Mouse (Mus musculus) monocyte, adult 5-6 weeks (primary cell): ENCODE measurements at regions not wholly inside any gene's neighbourhood (a gene's known extent, or its start where the extent isn't known, plus 50 kb on each side); places are given as distances from the start of the nearest gene placed in this dataset.
A peak's percentile ranks its signal among the peaks of the same experiment; 100 is the strongest.
"Not testable (repeated sequence)": the region's sequence is repeated elsewhere in the genome, so short reads cannot be mapped to it uniquely, and the experiment has no call there.

Experiments used
- ATAC-seq: fragments of 153-309, 156-312 bp; replicated peaks from 2 replicates; pipeline ENCODE4 v1.8.0; 2017; ENCODE audit warnings: mild to moderate bottlenecking; ENCODE audit not compliant: low TSS enrichment, insufficient number of reproducible peaks, severe bottlenecking, poor library complexity, low FRiP score

DNA sequence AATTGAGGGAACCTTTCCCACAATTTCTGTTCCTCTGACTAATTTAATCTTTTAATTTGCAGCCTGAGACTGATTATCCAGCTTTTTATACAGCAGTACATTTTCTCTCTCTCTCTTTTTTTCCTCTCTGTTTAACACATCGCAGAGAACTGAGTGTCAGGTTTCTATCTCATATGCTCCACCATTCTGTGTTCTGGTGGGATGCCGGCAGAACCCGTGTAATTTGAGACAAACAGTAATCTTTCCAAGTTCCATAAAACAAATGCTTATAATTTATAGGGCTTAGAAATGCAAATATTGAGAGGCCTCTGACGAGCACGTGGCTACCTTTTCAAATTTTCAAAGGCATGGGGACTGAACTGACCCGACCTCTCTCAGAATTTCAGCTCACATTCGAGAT, 59.1 kb downstream of the Zbtb18 start:
- ATAC-seq = no peak

DNA sequence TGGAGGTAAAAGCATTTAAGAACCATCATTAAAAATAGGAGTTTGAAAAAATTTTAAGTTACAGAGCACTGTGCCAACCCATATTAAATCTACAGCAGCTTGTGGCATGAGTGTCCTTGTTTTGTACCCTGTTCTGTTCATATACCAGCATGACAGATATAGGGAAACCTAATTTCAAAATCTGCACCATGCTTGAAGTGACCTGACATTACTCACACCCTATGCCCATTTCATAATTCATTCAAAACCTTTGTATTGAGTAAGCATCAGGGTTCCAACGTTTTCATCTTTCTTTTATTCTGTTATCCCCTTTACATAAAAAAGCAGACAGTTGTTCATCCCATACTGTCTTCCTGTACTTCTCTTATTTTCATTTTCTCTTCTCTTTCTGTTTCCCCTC, 61.8 kb downstream of the Zbtb18 start:
- no peak for ATAC-seq

GRCm38 (mm10) chr1:177504743-177505142, 62.6 kb downstream of the Zbtb18 start:
- ATAC-seq = no peak

DNA sequence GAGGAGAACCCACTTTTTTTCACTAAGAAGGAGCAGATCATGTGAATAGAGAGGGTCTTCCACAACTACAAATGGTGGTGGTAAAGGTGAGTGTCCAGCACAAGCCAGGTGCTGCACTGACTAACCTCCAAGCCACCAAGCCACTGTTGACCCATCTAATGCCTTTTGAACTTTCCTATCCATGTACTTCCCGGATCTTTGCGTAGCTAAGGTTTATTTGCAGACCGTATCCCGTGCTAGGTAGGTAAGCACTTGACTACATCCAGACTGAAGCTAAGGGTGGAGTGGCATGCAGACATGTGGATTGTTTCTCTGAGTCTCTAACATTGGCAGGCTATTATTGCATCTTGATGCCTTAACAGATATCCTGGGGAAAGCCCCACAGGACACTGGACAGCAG, 65.2 kb downstream of the Zbtb18 start:
- not testable (repeated sequence) for ATAC-seq

DNA sequence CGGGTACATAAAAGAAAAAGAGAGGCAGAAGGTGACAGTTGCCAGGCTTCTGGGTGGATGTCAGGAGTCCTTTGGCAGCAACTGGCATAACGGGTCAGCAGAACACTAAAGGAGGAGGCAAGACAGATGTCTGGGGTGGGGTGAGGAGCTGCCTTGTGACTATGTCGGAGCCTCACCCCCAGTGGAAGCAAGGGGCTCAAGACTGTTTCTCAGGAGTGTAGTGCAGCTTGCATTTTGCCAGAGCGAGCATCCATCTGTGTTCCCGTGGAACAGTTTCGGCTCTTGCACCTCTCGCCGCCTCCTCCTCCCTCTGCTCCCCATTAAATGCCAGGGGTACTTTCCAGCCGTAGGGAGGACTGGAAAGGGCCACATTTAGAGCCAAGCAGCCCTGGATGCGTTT, 67.6 kb downstream of the Zbtb18 start:
- ATAC-seq = no peak

GRCm38 (mm10) chr1:177512116-177512515, 70.0 kb downstream of the Zbtb18 start:
- ATAC-seq = no peak

- no peak for ATAC-seq
These were observed 75.9 kb downstream of the Zbtb18 start for GRCm38 (mm10) chr1:177517934-177518610.

GRCm38 (mm10) chr1:177518897-177519513, 76.9 kb downstream of the Zbtb18 start:
- ATAC-seq = no peak

GRCm38 (mm10) chr1:177521110-177521509, 79.0 kb downstream of the Zbtb18 start:
- 0 out of 2 replicates have a peak, but pooled peaks have one; percentile 40 for ATAC-seq

DNA sequence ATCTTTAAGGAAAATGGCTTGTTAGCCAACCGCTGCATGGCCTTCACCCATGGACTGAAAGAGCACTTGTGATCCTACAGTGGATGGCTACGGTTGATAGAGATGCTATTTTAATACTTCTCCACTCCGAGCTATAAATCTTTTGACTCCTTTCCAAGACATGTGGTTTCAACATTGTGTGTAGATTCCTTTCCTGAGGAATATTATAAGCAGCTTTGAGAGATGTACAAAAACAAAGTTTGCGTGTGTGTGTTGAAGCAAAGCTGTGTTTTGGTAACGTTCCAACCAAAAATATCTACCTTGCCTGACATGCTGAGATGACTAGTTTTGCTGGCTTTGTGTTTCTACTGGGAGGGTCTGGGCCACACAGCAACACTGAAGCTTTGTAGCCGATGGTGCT, 83.0 kb downstream of the Zbtb18 start:
- no peak for ATAC-seq

DNA sequence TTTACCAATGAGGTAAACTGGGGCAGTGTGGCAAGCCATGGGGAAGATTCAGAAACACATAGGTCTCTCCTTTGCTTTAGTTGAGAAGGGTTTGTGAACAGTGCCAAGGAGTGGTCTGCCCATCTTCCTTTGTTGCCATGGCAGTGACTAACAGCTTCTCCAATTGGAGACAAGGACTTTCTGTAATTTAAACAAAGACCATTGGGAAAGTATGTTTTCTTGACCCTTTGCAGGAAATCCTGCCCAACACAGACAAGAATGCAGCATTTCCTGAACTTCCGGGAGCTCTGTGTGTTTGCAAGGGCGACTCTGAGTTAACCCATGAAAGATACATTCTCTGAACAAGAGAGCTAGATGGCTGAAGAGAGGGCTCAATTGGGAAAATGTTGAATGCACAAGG, 89.6 kb downstream of the Zbtb18 start:
- no peak for ATAC-seq

- no peak for ATAC-seq
These were observed 90.5 kb downstream of the Zbtb18 start for GRCm38 (mm10) chr1:177532656-177533055.

DNA sequence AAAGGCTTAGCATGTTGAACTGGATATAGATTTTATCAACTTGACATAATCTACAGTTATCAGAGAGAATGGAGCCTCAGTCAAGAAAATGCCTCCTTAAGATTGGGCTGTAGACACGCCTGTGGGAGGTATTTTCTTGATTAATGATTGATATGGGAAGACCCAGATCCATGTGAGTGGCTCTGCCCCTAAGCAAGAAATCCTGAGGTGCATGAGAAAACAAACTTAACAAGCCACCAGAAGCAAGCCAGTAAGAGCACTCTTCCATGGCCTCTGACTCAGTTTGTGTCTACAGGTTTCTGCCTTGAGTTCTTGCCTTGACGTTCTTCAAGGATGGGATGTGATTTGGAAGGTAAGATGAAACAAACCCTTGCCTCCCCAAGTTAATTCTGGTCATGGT, 91.2 kb downstream of the Zbtb18 start:
- no peak for ATAC-seq

DNA sequence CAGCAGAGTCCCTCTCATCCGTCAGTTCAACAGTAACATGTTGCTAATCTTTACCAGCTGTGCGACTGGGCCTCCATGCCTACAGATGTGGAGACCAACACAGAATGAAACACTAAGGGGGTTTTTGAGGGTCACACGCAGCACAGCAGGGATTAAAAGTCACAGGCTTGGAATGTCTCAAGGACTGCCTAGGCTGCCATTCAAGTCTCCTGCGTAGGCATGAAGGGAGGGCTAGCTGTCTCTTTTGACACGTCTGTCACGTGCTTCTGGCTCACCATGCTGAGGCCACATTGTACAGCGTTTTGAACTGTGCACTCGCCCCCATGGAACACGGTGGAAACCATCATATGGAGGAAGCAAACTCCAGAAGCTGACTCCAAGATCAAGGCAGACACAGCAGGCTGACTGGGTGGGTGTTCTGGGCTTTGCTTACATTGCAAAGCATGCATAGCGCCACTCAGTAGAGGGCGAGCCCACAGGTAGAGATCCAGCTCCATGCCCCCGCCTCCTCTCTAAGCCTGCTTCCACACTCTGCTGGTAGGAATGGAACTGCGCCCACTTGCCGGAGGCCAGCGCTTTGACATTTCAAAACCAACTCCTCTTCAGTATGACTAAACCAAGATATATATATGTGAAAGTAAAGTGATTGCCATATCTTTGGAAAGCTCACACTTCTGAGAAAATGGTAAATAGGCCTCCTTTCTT, 103.0 kb downstream of the Zbtb18 start:
- ATAC-seq = no peak

- no peak for ATAC-seq
These were observed 105.6 kb downstream of the Zbtb18 start for GRCm38 (mm10) chr1:177547716-177548115.

- ATAC-seq = peak; percentile 56; the same call in 1 of the 2 replicates
These were observed 113.5 kb downstream of the Zbtb18 start for GRCm38 (mm10) chr1:177555471-177556291.

DNA sequence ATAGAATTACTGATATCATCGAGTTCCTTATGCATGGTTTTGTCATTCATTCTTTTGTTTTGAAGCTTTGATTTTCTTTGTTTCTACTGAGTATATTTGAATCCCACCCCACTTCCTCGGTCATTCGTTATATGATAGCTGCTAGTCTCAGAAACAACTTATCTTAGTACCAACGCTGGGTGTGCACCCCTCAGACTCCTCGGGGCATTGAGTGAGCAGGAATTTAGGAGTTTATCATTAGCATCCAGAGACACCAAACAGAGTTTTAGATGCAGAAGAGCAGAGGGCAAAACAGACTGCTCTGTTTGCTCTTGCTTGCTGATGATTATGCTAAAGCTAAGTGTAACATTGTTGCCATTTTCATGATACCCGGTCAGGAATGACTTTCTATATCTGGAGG, 115.3 kb downstream of the Zbtb18 start:
- no peak for ATAC-seq

GRCm38 (mm10) chr1:177557856-177558255, 115.7 kb downstream of the Zbtb18 start:
- no peak for ATAC-seq
